Mouse (Mus musculus) lung, postnatal 0 days (tissue): Measurements from ENCODE around the gene Lama4. TPM values are rescaled to one million over a fixed set of nuclear protein-coding genes. Genes with fewer than 3 reads are reported as not detected.

Experiments
- ATAC-seq: fragments of 200-750 bp; cut with Nextera tagmentation; 2 replicates; pipeline ENCODE4 v1.8.0; 2017; ENCODE audit warnings: moderate library complexity
- DNase-seq: peaks from one replicate; pipeline ENCODE4 v3.0.0-alpha.2; 2016; ENCODE audit warnings: low spot score
- H3K27ac ChIP-seq: fragments of 300-500 bp; sonication (generic); 2 replicates; pipeline ENCODE4 v1.5.1; 2014; ENCODE audit warnings: antibody characterized with exemption, mild to moderate bottlenecking, low read length, mixed read lengths
- H3K27me3 ChIP-seq: fragments of 300-500 bp; sonication (generic); replicated peaks from 2 replicates; pipeline ENCODE4 v1.6.1; 2014; ENCODE audit warnings: low read length, mixed read lengths; ENCODE audit not compliant: insufficient read depth
- H3K36me3 ChIP-seq: fragments of 300-500 bp; sonication (generic); 2 replicates; pipeline ENCODE4 v1.6.1; 2014; ENCODE audit warnings: low read length, mixed read lengths; ENCODE audit not compliant: insufficient read depth
- H3K4me1 ChIP-seq: fragments of 300-500 bp; sonication (generic); 2 replicates; pipeline ENCODE4 v1.6.1; 2014; ENCODE audit warnings: antibody characterized with exemption, low read depth, low read length, mixed read lengths; ENCODE audit not compliant: insufficient read depth
- H3K4me2 ChIP-seq: fragments of 300-500 bp; sonication (generic); replicated peaks from 2 replicates; pipeline ENCODE4 v1.6.1; 2014; ENCODE audit warnings: low read depth, mild to moderate bottlenecking, low read length, moderate library complexity, mixed read lengths
- H3K4me3 ChIP-seq: fragments of 300-500 bp; sonication (generic); 2 replicates; pipeline ENCODE4 v1.5.1; 2014; ENCODE audit warnings: low read depth, low read length
- H3K9ac ChIP-seq: fragments of 300-500 bp; sonication (generic); replicated peaks from 2 replicates; pipeline ENCODE4 v1.6.1; 2014; ENCODE audit warnings: low read depth, mild to moderate bottlenecking
- H3K9me3 ChIP-seq: fragments of 300-500 bp; sonication (generic); 2 replicates; pipeline ENCODE4 v1.6.1; 2016; ENCODE audit warnings: low read length, mixed read lengths
- CTCF ChIP-seq: IDR thresholded peaks from 2 replicates; pipeline ENCODE4 v1.5.1; 2016; ENCODE audit warnings: antibody characterized with exemption, mild to moderate bottlenecking
- EP300 ChIP-seq: IDR thresholded peaks from 2 replicates; pipeline ENCODE4 v1.6.1; 2016; ENCODE audit warnings: antibody characterized with exemption, mild to moderate bottlenecking, control low read depth
- WGBS: fragments of 180-500 bp; shearing (Covaris S2); extraction: QIAGEN DNeasy Blood & Tissue Kit; methylation state at CpG from one replicate; pipeline ENCODE4 v1.1.7; 2014; 5-methylcytosine and 5-hydroxymethylcytosine counted together
- polyA plus RNA-seq: library from polyadenylated mRNA; unstranded; fragments of >200 nt; fragmentation: Nextera tagmentation; extraction: Ambion mirVana; gene quantifications from 2 replicates; pipeline ENCODE4 v1.2.1, GENCODE M21; 2015

Gene Lama4
- polyA plus RNA-seq, 1 experiment from 2014 or later, result 73.6 TPM

GRCm38 (mm10) chr10:39003520-39003919 is 38.2 kb downstream of the Lama4 start:
- H3K36me3 ChIP-seq, result no peaks in the 10 kb centered on the region
- no peaks in the 10 kb centered on the region for H3K4me1 ChIP-seq
- H3K4me2 ChIP-seq, result no peak overlapping the region
- DNase-seq (no peak), ATAC-seq (no peak; the same call in 1 of the 2 replicates)
- H3K27ac ChIP-seq, result no peak overlapping the region
- H3K9me3 ChIP-seq, result no peaks in the 10 kb centered on the region; the same call in 1 of the 2 replicates
- H3K27me3 ChIP-seq, result no peaks in the 10 kb centered on the region
- H3K4me3 ChIP-seq, result no peak overlapping the region
- no peak overlapping the region for H3K9ac ChIP-seq
- TF ChIP-seq EP300 (no peak), CTCF (no peak)

GRCm38 (mm10) chr10:39005494-39005893 is 40.2 kb downstream of the Lama4 start:
- 69% methylated on average over 8 of the region's 8 CpGs for WGBS
- H3K36me3 ChIP-seq, result no peaks in the 10 kb centered on the region
- DNase-seq, result no peak

GRCm38 (mm10) chr10:39006433-39007105 is 41.3 kb downstream of the Lama4 start:
- Histone ChIP-seq H3K27me3 (no peaks in the 10 kb centered on the region), H3K4me3 (no peak overlapping the region), H3K4me2 (no peak overlapping the region), H3K9me3 (no peaks in the 10 kb centered on the region; the same call in 1 of the 2 replicates), H3K4me1 (no peaks in the 10 kb centered on the region), H3K9ac (no peak overlapping the region), H3K27ac (no peak overlapping the region), H3K36me3 (peaks cover 6% of the 10 kb centered on the region; the same call in 1 of the 2 replicates)
- ATAC-seq (no peak), DNase-seq (no peak)
- TF ChIP-seq CTCF, result no peak
- WGBS, result 53% methylated on average over 4 of the region's 4 CpGs

More at GRCm38 (mm10) chr10:39005494-39005893, 40.2 kb downstream of the Lama4 start:
- no peak overlapping the region for H3K4me3 ChIP-seq
- no peak; the same call in 1 of the 2 replicates for ATAC-seq
- H3K27me3 ChIP-seq, result no peaks in the 10 kb centered on the region
- no peak overlapping the region for H3K27ac ChIP-seq
- no peak overlapping the region for H3K4me2 ChIP-seq
- H3K9ac ChIP-seq, result no peak overlapping the region
- TF ChIP-seq CTCF, result no peak
- no peak for TF ChIP-seq EP300
- no peaks in the 10 kb centered on the region; the same call in 1 of the 2 replicates for H3K9me3 ChIP-seq
- no peaks in the 10 kb centered on the region for H3K4me1 ChIP-seq

- Histone ChIP-seq H3K4me2 (no peak overlapping the region), H3K9me3 (no peaks in the 10 kb centered on the region), H3K4me1 (no peaks in the 10 kb centered on the region), H3K9ac (no peak overlapping the region), H3K36me3 (peaks cover 6% of the 10 kb centered on the region; the same call in 1 of the 2 replicates), H3K27me3 (no peaks in the 10 kb centered on the region), H3K27ac (no peak overlapping the region), H3K4me3 (no peak overlapping the region)
- 60% methylated on average over 2 of the region's 2 CpGs for WGBS
- ATAC-seq, result no peak
- TF ChIP-seq EP300 (no peak), CTCF (no peak)
- DNase-seq, result no peak
These were observed 49.5 kb downstream of the Lama4 start for GRCm38 (mm10) chr10:39014836-39015235.

GRCm38 (mm10) chr10:39017986-39018385 is 52.7 kb downstream of the Lama4 start:
- ATAC-seq, result no peak
- Histone ChIP-seq H3K4me2 (no peak overlapping the region), H3K9me3 (no peaks in the 10 kb centered on the region), H3K27ac (no peak overlapping the region), H3K27me3 (no peaks in the 10 kb centered on the region), H3K9ac (no peak overlapping the region), H3K4me1 (no peaks in the 10 kb centered on the region), H3K36me3 (no peaks in the 10 kb centered on the region), H3K4me3 (no peak overlapping the region)
- TF ChIP-seq EP300 (no peak), CTCF (no peak)
- DNase-seq, result no peak
- 63% methylated on average over 4 of the region's 4 CpGs for WGBS

- no peak for DNase-seq
- Histone ChIP-seq H3K9ac (no peak overlapping the region), H3K4me3 (no peak overlapping the region), H3K4me2 (no peak overlapping the region), H3K4me1 (no peaks in the 10 kb centered on the region), H3K9me3 (no peaks in the 10 kb centered on the region), H3K36me3 (no peaks in the 10 kb centered on the region), H3K27me3 (no peaks in the 10 kb centered on the region), H3K27ac (no peak overlapping the region)
- TF ChIP-seq EP300, result no peak
- no peak for TF ChIP-seq CTCF
- WGBS, result 81% methylated on average over 1 of the region's 1 CpGs
- no peak for ATAC-seq
These were observed 53.3 kb downstream of the Lama4 start for GRCm38 (mm10) chr10:39018635-39019034.
